Mouse (Mus musculus): ENCODE results near the gene Trim80.

Trim80 gene

GRCm38 (mm10) chr11:115439906-115440595, at the start of gene Trim80:
Trim80 (plus strand) TSS chr11:115440545.
- no peak for DNase-seq (ENCODE audit: extremely low spot score, low read depth, low spot score)

- no peak for DNase-seq (ENCODE audit: extremely low spot score, low read depth, low spot score)
Observed at GRCm38 (mm10) chr11:115391358-115391757, 49.0 kb upstream of the Trim80 start.

DNA sequence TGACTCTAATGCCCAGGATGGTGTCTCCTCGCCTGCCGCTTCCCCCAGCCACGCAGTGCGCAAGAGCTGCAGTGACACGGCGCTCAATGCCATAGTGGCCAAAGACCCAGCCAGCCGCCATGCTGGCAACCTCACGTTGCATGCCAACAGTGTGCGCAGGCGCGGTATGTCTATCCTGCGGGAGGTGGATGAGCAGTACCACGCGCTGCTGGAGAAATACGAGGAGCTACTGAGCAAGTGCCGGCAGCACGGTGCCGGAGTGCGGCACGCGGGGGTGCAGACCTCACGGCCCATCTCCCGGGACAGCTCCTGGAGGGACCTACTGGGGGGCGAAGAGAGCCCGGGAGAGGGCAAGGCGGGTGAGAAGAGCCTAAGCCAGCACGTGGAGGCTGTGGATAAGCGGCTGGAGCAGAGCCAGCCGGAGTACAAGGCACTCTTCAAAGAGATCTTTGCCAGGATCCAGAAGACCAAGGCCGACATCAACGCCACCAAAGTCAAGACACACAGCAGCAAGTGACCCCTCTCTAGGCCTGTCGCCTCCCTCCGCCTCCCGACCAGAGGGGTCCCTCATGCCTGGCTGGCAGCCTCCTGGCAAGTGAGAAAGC, 46.5 kb upstream of the Trim80 start:
- DNase-seq (ENCODE audit: extremely low spot score, low read depth, low spot score): no peak

DNA sequence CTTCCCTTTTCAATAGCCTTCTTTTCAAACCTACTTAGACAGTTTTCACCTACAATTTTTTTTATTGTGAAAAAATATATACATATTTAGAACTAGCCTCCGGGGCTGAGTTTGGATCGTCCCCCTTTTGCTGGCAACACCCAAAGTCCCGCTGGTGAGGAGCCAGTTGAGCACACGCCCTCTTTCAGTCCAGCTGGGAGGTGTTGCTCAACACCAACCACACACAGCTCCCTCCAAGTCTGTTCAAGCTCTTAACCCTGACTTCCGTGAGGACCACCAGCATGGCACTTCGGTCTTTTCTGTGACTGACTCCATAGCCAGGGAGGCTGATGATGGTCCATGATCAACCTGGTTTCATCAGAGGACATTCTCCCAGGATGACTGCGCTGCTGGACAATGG, 42.3 kb upstream of the Trim80 start:
- DNase-seq (ENCODE audit: extremely low spot score, low read depth, low spot score): no peak

DNA sequence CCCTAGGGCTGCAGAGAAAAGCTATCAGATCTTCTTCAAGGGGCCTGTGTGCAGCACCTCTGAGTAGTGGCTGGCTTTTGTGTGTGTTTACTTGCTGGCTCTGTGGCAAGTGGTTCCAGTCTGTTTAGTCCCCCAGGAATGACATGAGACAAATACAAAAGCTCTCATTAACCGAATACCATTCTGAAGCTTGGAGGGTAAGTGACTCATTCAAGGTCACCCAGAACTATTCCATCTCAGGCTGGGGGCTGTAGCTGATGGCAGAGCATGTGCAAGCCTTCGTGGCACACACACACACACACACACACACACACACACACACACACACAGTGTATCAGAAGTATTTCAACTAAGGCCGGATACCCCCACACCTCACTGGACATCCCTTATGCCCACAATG, 40.2 kb upstream of the Trim80 start:
- no peak for DNase-seq (ENCODE audit: extremely low spot score, low read depth, low spot score)

DNA sequence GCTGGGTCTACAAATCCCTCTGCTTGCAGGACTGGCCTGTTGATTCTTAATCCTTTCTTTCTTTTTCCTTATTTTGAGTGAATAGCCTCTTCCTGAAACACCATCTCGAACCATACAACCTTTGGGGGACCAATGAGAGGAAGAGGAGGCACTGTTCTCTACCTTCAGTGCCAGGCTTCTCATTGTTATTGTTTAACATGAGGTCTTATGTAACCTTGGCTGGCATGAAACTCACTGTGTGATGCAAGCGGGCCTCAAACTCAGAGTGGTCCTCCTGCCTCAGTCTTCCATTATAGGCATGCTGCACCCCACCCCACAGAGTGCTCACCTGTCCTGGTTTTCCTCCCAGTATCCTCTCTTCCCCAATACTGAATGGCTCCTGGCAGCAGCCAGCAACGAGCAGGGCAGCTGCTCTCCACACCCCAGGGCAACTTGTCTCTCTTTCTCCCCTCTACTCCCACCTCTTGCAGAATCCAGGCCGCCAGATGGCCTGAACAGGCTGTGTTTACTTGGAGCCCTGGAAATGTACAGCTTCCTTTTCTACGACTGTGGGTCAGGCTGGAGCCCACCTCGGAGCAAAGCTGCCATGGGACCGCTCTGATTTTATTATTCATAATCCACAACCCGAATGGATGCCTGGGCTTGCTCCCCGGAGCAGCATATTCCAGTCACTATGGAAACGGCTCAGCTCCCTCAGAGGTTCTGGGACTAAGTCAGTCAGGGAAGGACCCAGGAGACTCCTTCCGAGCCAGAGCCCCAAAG, 39.5 kb upstream of the Trim80 start:
- no peak for DNase-seq (ENCODE audit: extremely low spot score, low read depth, low spot score)

GRCm38 (mm10) chr11:115403338-115404124, 36.8 kb upstream of the Trim80 start, which contains the start of gene Mrpl58:
Mrpl58 (plus strand) TSS chr11:115403752.
- no peak for DNase-seq (ENCODE audit: extremely low spot score, low read depth, low spot score)

DNA sequence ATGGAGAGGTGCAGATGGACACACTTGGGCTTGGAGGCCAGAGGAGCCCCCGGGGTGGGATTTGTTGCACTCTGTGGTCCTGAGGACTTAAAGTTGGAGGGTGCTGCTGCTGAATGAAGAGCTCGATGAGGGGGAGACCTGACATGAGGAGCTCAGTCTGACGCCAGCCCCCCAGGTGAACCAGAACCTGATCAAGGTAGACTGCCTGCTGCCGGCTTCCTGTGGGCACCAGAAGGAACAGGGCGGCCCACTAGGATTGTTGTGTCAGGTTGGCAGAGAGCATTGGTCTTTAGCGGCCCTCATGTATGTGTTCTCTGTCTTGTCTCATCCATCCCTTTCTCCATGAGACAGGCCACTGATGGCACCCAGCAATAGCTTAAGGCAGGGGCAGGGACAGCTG, 34.6 kb upstream of the Trim80 start:
- DNase-seq (ENCODE audit: extremely low spot score, low read depth, low spot score): no peak

- no peak for DNase-seq (ENCODE audit: extremely low spot score, low read depth, low spot score)
Observed at GRCm38 (mm10) chr11:115406858-115407401, 33.4 kb upstream of the Trim80 start.

GRCm38 (mm10) chr11:115408266-115408920, 32.0 kb upstream of the Trim80 start:
- DNase-seq (ENCODE audit: extremely low spot score, low read depth, low spot score): no peak

- DNase-seq (ENCODE audit: extremely low spot score, low read depth, low spot score): no peak
Observed at GRCm38 (mm10) chr11:115409556-115409955, 30.8 kb upstream of the Trim80 start.

DNA sequence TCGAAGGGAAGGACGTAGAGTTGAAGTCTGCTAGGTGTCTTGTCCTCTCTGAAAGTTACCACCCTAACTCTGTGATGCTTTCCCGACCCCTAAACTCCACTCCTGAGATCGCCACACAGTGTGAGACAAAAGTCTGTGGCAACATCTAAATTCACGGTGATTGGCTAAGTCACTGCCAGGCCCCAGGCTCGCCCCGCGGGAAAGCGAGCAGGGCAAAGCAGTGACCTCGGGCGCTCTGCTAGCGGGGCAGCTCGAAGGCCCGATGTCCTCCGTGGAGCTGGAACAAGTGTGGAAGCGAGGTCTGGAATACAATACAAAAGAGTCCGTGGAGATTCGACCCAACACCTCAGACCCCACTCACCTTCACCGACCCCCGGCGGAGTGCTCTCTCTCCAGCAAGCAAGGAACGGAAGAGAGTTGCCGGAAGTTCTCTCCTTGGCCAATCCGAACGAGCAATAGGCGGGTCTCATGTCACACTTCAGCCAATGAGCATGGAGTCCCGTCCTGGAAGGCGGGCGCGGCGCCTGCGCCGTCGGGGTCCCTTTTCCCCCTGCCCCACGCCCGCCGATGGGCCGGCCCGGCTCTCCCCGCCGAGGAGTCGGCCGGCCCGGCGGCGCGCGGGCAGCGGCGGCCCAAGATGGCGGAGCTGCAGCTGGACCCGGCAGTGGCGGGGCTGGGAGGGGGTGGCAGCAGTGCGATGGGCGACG, 20.7 kb upstream of the Trim80 start, which contains the start of the genes Atp5h and Kctd2:
Atp5h (minus strand) TSS at position 432 of the 707 bp plus-strand sequence.
Kctd2 (plus strand) TSS at position 598 of the 707 bp plus-strand sequence.
- DNase-seq (ENCODE audit: extremely low spot score, low read depth, low spot score): peak; percentile 90

DNA sequence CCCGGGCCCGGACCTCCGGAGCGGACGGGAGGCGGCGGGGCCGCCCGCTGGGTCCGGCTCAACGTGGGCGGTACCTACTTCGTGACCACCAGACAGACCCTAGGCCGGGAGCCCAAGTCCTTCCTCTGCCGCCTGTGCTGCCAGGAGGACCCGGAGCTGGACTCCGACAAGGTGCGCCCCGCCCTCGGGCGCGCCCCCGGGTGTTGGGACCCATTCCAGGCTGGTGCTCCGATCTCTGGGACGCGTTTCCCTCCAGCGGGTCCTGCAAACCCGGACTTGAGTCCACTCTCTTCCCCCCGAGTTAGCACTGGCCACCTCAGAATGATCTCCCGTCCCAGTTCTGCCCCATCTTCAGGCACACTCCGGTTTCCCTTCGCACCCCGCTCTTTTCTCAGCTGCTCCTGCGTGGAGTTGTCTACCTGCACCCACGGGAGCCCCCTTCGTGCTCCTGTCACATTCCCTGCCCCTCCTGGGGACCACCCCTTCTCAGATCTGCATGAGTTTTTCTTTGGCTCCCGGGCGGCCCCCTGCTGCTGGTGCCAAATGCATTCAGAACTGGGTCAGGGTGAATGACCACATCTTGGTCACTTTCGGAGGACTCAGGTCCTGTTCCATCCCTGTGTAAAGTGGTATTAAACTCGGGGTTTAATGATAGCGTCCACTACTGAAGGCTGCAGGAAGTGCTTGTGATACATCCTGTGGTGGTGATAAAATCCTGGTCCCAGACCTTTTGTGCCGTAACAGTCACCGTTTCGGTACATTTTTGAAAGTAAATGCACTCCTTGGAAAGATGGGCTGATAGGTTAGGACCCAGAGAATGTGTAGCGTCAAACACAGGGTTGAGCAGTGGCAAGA, 19.8 kb upstream of the Trim80 start:
- DNase-seq (ENCODE audit: extremely low spot score, low read depth, low spot score): no peak

GRCm38 (mm10) chr11:115421328-115421727, 19.0 kb upstream of the Trim80 start:
- no peak for DNase-seq (ENCODE audit: extremely low spot score, low read depth, low spot score)

GRCm38 (mm10) chr11:115421972-115422371, 18.4 kb upstream of the Trim80 start:
- no peak for DNase-seq (ENCODE audit: extremely low spot score, low read depth, low spot score)

GRCm38 (mm10) chr11:115423091-115423490, 17.3 kb upstream of the Trim80 start:
- DNase-seq (ENCODE audit: extremely low spot score, low read depth, low spot score): no peak

DNA sequence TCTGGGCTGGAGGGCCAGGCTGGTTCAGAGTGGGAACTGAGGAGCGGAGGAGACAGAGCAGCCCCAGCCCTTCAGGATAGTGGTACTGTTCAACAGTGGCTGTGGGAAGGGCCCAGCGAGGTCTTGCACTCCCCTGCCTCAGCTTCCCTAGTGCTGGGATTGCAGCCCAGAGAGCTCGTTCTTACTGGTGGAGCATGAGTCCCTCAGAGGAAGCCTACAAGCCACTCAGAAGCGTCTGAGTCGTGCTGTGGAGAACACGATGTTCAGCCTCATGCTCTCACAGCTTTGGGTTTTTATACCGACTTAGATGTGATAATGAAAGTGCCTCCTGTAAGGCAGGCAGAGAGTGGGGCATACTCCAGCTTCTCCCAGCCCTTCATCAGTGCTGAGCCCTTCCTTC, 15.7 kb upstream of the Trim80 start:
- no peak for DNase-seq (ENCODE audit: extremely low spot score, low read depth, low spot score)

DNA sequence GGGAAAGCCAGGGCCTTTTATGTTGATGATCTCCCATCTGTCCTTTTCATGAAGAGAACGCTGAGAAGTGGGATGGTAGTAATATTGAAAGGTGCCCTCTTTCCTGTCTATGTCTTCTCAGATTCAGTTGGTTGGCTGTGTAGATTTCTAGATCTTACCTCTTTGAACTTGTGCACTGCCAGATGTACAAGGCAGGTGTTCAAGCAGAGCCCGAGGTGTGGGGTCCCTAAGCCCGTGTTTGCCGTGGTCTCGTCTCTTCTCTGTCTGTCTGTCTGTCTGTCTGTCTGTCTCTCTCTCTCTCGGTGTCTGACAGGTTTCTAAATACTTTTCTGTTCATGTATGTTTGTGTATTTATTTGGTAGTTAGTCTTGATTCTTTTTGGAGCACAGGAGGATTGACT, 14.7 kb upstream of the Trim80 start:
- no peak for DNase-seq (ENCODE audit: extremely low spot score, low read depth, low spot score)

All from hindlimb bud, embryonic 11.5 days (tissue).